Mouse (Mus musculus): Measurements from ENCODE around the gene Smim23. TPM values are rescaled to one million over a fixed set of nuclear protein-coding genes. Genes with fewer than 3 reads are reported as not detected.

The Smim23 gene
- polyA plus RNA-seq, 1 experiment from 2014 or later = not detected

- ATAC-seq (ENCODE audit: insufficient number of reproducible peaks, low FRiP score) = no peak
- Histone ChIP-seq H3K36me3 (no peaks in the 10 kb centered on the region), H3K27me3 (replicated peaks) (no peaks in the 10 kb centered on the region), H3K9me3 (replicated peaks) (peaks cover 5% of the 10 kb centered on the region; the same call in 1 of the 2 replicates), H3K4me2 (no peak overlapping the region), H3K4me3 (no peak overlapping the region), H3K27ac (ENCODE audit: poor library complexity, severe bottlenecking) (no peak overlapping the region), H3K4me1 (replicated peaks) (peaks cover 14% of the 10 kb centered on the region), H3K9ac (no peak overlapping the region)
- WGBS = 53% methylated on average over 11 of the region's 11 CpGs
Observed at GRCm38 (mm10) chr11:32780747-32781536, 43.5 kb downstream of the Smim23 start.

DNA sequence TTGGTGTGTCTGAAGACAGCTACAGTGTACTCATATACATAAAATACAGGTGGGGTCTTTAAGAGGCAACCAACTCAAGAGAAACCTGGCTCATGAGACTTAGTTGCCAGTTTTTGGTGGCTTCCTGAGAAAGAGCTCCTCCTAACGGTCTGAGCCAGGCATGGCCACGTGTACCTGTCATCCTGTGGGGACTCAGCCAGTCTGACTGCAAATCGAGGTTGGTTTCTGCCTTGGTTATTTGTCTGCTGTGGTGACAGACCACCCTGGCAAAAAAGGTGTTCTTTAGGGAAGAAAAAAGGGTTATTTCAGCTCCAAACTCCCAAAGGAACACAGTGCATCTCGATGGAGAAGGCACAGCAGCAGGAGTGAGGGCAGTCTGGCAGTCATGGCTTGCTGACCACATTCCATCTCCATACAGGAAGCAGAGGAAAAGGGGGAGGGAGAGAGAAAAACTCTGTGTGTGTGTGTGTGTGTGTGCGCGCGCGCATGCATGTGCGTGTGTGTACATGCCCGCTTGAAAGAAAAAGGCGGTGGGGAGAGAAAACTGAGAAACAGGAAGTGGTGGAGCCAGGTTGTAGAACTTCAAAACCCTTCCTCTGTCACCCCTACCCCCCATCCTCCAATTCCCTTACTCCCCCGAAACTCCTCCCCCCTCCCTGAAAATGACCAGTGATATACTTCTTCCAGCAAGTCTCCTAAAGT is 55.6 kb downstream of the Smim23 start:
- no peak for ATAC-seq (ENCODE audit: insufficient number of reproducible peaks, low FRiP score)
- Histone ChIP-seq H3K36me3 (no peaks in the 10 kb centered on the region), H3K27me3 (replicated peaks) (no peaks in the 10 kb centered on the region), H3K4me3 (no peak overlapping the region), H3K4me2 (no peak overlapping the region), H3K4me1 (replicated peaks) (no peaks in the 10 kb centered on the region), H3K9ac (no peak overlapping the region), H3K27ac (ENCODE audit: poor library complexity, severe bottlenecking) (no peak overlapping the region), H3K9me3 (replicated peaks) (0 out of 2 replicates have a peak, but pooled peaks cover under 1% of the 10 kb centered on the region)
- 78% methylated on average over 12 of the region's 12 CpGs for WGBS

Other genes with a start within 250 kb of the Smim23 start
- 76.0 and 79.2 TPM in 2 replicates for gene Fbxw11, start 181.9 kb downstream of the Smim23 start, polyA plus RNA-seq (2016; fragmentation: Nextera tagmentation; extraction: Ambion mirVana)

Data from heart, embryonic 12.5 days (tissue).